Mouse (Mus musculus) embryonic facial prominence, embryonic 13.5 days (tissue): ENCODE measurements around the gene Ass1. TPM values are rescaled to one million over a fixed set of nuclear protein-coding genes. Genes with fewer than 3 reads are reported as not detected.

Experiments
- ATAC-seq: fragments of 200-750 bp; cut with Nextera tagmentation; 2 replicates; pipeline ENCODE4 v1.8.0; 2017; ENCODE audit warnings: low read depth; ENCODE audit not compliant: insufficient number of reproducible peaks, insufficient read depth, low FRiP score, low TSS enrichment
- H3K27ac ChIP-seq: fragments of 300-500 bp; sonication (generic); 2 replicates; pipeline ENCODE4 v1.5.1; 2015; ENCODE audit warnings: moderate library complexity, mild to moderate bottlenecking, inconsistent platforms
- H3K27me3 ChIP-seq: fragments of 300-500 bp; sonication (generic); 2 replicates; pipeline ENCODE4 v1.6.1; 2015; ENCODE audit warnings: mild to moderate bottlenecking, inconsistent platforms
- H3K36me3 ChIP-seq: fragments of 300-500 bp; sonication (generic); 2 replicates; pipeline ENCODE4 v1.6.1; 2015; ENCODE audit warnings: mild to moderate bottlenecking, inconsistent platforms
- H3K4me1 ChIP-seq: fragments of 300-500 bp; sonication (generic); 2 replicates; pipeline ENCODE4 v1.6.1; 2015; ENCODE audit warnings: inconsistent platforms
- H3K4me2 ChIP-seq: fragments of 300-500 bp; sonication (generic); 2 replicates; pipeline ENCODE4 v1.6.1; 2015; ENCODE audit warnings: moderate library complexity, mild to moderate bottlenecking, inconsistent platforms
- H3K4me3 ChIP-seq: fragments of 300-500 bp; sonication (generic); 2 replicates; pipeline ENCODE4 v1.5.1; 2015; ENCODE audit warnings: mild to moderate bottlenecking, inconsistent platforms
- H3K9ac ChIP-seq: fragments of 300-500 bp; sonication (generic); 2 replicates; pipeline ENCODE4 v1.6.1; 2015; ENCODE audit warnings: mild to moderate bottlenecking, inconsistent platforms
- H3K9me3 ChIP-seq: fragments of 300-500 bp; sonication (generic); 2 replicates; pipeline ENCODE4 v1.6.1; 2016; ENCODE audit warnings: inconsistent platforms
- WGBS: fragments of 180-500 bp; shearing (Covaris S2); methylation state at CpG from one replicate; pipeline ENCODE4 v1.1.7; 2015; ENCODE audit warnings: mixed read lengths; 5-methylcytosine and 5-hydroxymethylcytosine counted together
- polyA plus RNA-seq: library from polyadenylated mRNA; unstranded; fragments of >200 nt; fragmentation: Nextera tagmentation; extraction: Ambion mirVana; gene quantifications from 2 replicates; pipeline ENCODE4 v1.2.1, GENCODE M21; 2015

The Ass1 gene
- polyA plus RNA-seq, 1 experiment from 2014 or later: 15.3 TPM

DNA sequence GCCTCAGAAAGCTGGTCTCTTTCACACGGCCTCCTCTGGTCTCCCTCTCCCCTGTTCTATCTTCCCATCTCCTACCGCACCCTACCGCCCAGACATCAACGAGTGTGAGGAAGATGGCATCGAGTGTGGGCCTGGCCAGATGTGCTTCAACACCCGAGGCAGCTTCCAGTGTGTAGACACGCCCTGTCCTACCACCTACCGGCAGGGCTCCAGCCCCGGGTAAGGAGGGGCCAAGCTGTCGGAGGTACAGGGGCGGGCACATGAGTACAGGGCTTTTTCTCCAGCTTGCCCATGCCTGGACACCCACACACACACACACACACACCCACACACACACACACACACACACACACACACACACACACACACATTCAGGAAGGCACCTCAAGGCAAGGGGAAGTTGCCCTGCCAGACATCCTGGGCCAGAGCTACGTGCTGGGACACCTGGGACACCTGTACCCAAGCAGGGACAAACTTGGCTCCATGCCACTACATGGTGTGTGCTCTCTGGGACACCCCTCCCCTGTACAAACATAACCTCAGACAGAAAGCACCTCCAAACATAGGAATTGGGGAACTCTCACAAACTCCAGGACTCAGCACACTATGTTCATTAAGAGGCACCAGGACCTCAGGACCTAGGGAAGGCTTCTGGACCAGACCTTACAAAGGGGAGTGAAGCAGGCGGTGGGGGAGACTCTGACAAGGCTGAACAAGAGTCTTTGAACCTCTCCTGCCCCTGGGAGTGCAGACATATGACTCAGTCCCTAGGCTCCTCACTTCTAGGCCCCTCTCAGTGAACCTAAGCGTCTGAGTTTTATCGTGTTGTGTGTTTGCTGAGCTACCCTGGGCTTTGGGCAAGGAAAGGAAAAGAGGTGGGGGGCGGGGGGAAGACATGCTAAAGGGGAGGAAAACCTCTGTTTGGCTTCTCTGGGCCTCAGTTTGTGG is 10.7 kb upstream of the Ass1 start:
- ATAC-seq: no peak
- H3K27ac ChIP-seq: no peak overlapping the region
- 35% methylated on average over 16 of the region's 16 CpGs for WGBS

DNA sequence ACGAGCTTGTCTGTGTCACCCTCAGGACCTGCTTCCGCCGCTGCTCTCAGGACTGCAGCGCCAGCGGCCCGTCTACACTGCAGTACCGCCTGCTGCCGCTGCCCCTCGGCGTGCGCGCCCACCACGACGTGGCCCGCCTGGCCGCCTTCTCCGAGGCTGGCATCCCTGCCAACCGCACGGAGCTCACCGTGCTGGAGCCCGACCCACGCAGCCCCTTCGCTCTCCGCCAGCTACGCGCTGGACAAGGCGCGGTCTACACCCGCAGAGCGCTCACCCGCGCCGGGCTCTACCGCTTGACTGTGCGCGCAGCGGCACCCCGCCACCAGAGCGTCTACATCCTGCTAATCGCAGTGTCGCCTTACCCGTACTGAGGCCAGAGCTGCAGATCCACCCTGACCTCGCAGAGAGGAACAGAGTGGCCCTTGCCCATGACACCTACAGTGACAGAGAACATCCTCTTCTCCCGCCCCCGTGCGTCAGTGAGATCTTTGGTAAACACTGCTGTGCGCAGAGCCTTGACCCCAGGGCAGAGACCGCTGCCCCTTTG is 9.9 kb upstream of the Ass1 start:
- Histone ChIP-seq H3K4me1 (peaks cover 15% of the 10 kb centered on the region), H3K4me2 (peak overlapping the region; percentile 86), H3K27ac (no peak overlapping the region), H3K4me3 (peak overlapping the region; percentile 47), H3K27me3 (peaks cover 62% of the 10 kb centered on the region), H3K36me3 (no peaks in the 10 kb centered on the region), H3K9ac (peak overlapping the region; percentile 68), H3K9me3 (no peaks in the 10 kb centered on the region)
- WGBS: under 1% methylated on average over 48 of the region's 48 CpGs
- ATAC-seq: no peak

More for the DNA sequence above, 10.7 kb upstream of the Ass1 start:
- H3K4me3 ChIP-seq: peak overlapping the region; percentile 47
- peaks cover 62% of the 10 kb centered on the region for H3K27me3 ChIP-seq
- H3K9me3 ChIP-seq: no peaks in the 10 kb centered on the region
- H3K9ac ChIP-seq: peak overlapping the region; percentile 68; the same call in 1 of the 2 replicates
- no peaks in the 10 kb centered on the region for H3K36me3 ChIP-seq
- peaks cover 23% of the 10 kb centered on the region for H3K4me1 ChIP-seq
- peak overlapping the region; percentile 86 for H3K4me2 ChIP-seq

DNA sequence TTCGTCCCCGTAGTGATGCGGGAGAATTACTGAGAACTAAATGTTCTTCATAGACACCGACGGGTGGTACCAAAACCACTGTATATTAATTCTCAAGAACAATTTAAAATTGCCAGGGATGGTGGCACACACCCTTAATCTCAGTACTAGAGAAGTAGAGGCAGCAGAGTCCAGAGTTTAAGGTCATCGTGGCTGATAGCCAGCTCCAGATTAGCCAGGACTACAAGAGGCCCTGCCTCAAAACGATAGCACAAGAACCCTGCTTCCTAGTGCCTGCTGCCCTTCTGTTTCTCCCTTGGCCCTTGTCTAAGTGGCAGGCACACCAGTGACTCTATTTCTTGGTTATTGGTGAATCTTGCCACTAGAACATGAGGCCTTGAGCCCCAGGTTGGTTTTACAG is 9.1 kb upstream of the Ass1 start:
- 79% methylated on average over 7 of the region's 7 CpGs for WGBS
- ATAC-seq: no peak

DNA sequence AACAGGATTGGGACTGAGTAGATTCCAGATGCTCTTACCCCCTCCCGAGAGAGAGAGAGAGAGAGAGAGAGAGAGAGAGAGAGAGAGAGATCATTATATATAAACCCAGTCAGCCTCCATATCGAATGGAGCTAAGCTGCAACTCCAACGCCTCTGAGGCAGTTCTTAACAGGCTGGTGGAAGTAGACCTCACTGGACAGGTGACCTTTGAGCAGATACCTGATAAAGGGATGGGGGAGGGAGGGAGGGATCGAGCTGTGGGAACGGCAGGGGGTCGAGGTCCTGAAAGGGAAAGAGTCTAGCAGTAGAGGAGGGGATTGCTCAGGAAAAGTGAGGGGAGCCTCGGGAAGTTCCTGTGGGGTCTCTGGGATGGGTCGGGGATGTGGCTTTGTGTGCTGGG is 8.0 kb upstream of the Ass1 start:
- no peak for ATAC-seq
- Histone ChIP-seq H3K9me3 (no peaks in the 10 kb centered on the region), H3K36me3 (no peaks in the 10 kb centered on the region), H3K27me3 (peaks cover 62% of the 10 kb centered on the region), H3K4me1 (peaks cover 15% of the 10 kb centered on the region), H3K27ac (no peak overlapping the region), H3K4me2 (no peak overlapping the region), H3K9ac (no peak overlapping the region), H3K4me3 (no peak overlapping the region)
- WGBS: 36% methylated on average over 8 of the region's 8 CpGs

More for the DNA sequence above, 9.1 kb upstream of the Ass1 start:
- H3K36me3 ChIP-seq: no peaks in the 10 kb centered on the region
- H3K9ac ChIP-seq: no peak overlapping the region
- no peak overlapping the region for H3K4me3 ChIP-seq
- H3K4me1 ChIP-seq: peaks cover 15% of the 10 kb centered on the region
- peaks cover 62% of the 10 kb centered on the region for H3K27me3 ChIP-seq
- H3K4me2 ChIP-seq: no peak overlapping the region
- no peaks in the 10 kb centered on the region for H3K9me3 ChIP-seq
- no peak overlapping the region for H3K27ac ChIP-seq

DNA sequence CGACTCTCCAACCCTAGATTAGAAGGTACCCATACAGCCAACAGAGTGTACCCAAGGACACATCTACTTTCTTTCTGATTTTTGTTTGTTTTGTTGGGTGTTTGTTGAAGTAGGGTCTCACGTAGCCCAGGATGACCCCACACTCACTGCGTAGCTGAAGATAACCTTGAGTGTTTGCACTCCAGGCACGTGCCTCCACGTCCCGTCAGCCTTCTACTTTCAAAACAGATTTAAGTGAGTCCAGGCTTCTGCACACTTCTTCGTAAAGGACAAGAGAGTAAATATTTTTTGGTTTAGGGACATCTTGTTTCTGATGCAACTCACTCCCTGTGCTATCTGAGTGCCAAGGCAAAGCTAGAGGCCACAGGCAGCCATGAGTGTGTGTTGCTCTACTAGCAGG is 6.8 kb upstream of the Ass1 start:
- peaks cover 55% of the 10 kb centered on the region for H3K27me3 ChIP-seq
- H3K9ac ChIP-seq: no peak overlapping the region
- no peak overlapping the region for H3K4me2 ChIP-seq
- H3K4me3 ChIP-seq: no peak overlapping the region
- H3K27ac ChIP-seq: no peak overlapping the region
- no peak for ATAC-seq
- peaks cover 15% of the 10 kb centered on the region for H3K4me1 ChIP-seq
- no peaks in the 10 kb centered on the region for H3K9me3 ChIP-seq
- H3K36me3 ChIP-seq: no peaks in the 10 kb centered on the region
- 81% methylated on average over 7 of the region's 7 CpGs for WGBS

DNA sequence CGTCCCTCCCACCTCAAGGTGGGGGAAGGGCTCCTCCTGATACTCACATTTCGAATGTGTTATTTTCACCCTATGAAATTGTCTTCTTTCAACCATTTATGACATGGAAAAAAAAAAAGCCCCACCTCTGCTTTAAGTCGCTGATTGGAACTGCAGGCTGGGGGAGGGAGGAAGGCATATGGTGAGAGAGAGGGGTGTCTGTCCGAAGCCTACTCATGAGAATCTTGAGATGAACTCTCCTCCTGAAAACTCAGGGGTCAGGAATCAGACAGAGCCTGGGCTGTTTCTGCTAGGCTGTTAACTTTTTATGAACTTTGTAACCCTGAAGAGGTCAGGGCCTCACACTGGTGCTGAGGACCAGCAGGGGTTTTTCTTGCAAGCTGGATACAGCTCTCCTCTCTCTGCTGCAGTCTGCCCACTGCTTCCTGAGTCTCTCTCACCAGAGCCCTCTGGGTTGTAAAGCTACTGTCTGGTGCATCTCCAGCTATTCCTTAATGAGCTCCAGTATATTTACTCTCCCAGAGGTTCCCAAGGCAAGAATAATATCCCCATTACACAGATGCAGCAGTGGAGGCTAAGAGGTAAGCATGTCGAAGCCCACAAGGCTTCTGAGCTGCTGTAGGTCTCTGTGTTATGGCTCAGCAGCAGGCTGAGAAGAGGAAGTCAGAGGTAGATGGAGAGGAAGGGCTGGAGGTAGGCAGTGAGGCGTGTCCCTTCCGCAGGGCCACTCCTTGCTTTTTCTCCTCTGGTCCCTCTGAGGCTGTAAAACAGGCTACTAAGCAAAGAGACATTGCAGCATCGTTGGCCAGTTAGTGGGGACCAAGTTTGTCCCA is 6.1 kb upstream of the Ass1 start:
- Histone ChIP-seq H3K36me3 (no peaks in the 10 kb centered on the region), H3K9ac (no peak overlapping the region), H3K27ac (no peak overlapping the region), H3K4me2 (no peak overlapping the region), H3K27me3 (peaks cover 56% of the 10 kb centered on the region), H3K9me3 (no peaks in the 10 kb centered on the region), H3K4me1 (peaks cover 15% of the 10 kb centered on the region), H3K4me3 (no peak overlapping the region)
- WGBS: 43% methylated on average over 8 of the region's 8 CpGs
- ATAC-seq: no peak

DNA sequence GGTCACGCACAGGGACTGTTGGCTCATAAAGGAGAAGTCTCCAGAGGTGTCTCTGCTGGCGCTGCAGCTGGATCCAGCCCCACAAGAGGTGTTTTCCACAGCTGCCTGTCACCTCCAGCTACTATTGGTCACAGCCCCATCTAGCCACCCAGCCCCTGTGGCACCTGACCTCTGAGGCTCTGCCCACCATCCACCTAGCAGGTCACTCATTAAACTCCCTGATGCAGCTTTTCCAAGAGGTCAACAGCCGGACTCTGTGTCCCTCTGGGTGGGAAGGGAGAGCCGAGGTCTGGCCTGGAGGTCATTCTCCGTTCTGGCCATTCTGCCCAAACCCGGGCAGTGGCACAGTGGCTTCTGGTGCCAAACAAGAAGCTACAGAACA is 5.5 kb upstream of the Ass1 start:
- H3K4me3 ChIP-seq: no peak overlapping the region
- peaks cover 16% of the 10 kb centered on the region for H3K4me1 ChIP-seq
- WGBS: 73% methylated on average over 6 of the region's 6 CpGs
- H3K27ac ChIP-seq: no peak overlapping the region
- no peak overlapping the region for H3K4me2 ChIP-seq
- no peaks in the 10 kb centered on the region for H3K36me3 ChIP-seq
- no peak overlapping the region for H3K9ac ChIP-seq
- no peaks in the 10 kb centered on the region for H3K9me3 ChIP-seq
- H3K27me3 ChIP-seq: peaks cover 56% of the 10 kb centered on the region
- no peak for ATAC-seq

DNA sequence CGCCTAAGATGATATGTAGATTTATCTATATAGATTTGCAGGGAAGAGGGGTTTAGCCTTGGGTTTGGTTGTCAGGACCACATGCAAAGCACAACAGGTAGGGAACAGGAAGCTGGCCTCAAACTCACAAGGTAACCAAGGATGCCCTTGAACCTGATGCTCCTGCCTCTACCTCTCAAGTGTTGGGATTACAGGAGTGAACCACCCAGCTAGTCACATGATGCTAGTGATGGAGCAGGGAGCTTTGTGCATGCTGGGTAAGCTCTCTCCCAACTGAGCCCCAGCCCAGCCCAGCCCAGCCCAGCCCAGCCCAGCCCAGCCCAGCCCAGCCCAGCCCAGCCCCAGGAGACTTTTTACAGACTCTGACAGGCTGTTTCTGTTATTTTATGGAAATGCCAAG is 2.5 kb upstream of the Ass1 start:
- ATAC-seq: no peak
- Histone ChIP-seq H3K4me2 (no peak overlapping the region), H3K27ac (no peak overlapping the region), H3K36me3 (no peaks in the 10 kb centered on the region), H3K9me3 (no peaks in the 10 kb centered on the region), H3K9ac (no peak overlapping the region), H3K4me3 (no peak overlapping the region), H3K4me1 (peaks cover 21% of the 10 kb centered on the region), H3K27me3 (peaks cover 55% of the 10 kb centered on the region)
- 72% methylated on average over 1 of the region's 1 CpGs for WGBS

DNA sequence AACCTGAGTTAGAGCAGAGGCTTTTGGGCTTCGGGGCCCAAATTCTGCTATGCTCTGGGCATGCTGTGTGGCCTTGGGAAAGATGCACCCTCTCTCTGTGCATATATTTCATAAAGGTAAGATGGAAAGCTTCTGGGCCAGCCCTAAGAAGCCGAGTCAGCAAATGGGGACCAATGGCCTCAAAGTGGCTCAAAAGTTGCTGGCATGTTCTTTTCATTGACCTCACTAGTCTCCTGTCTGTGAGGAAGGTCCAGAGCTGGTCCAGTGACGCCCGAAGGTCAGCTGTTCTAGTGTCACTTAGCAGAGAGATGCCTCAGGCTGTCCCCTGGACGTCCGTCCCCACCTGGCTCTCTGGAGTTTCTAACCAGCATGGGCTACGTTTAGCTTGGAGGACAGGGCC is 1.1 kb upstream of the Ass1 start:
- WGBS: 67% methylated on average over 7 of the region's 7 CpGs
- Histone ChIP-seq H3K9ac (no peak overlapping the region), H3K9me3 (peaks cover under 1% of the 10 kb centered on the region; the same call in 1 of the 2 replicates), H3K27ac (no peak overlapping the region), H3K36me3 (no peaks in the 10 kb centered on the region), H3K27me3 (peaks cover 47% of the 10 kb centered on the region), H3K4me2 (no peak overlapping the region), H3K4me1 (peaks cover 21% of the 10 kb centered on the region), H3K4me3 (no peak overlapping the region)
- no peak for ATAC-seq

DNA sequence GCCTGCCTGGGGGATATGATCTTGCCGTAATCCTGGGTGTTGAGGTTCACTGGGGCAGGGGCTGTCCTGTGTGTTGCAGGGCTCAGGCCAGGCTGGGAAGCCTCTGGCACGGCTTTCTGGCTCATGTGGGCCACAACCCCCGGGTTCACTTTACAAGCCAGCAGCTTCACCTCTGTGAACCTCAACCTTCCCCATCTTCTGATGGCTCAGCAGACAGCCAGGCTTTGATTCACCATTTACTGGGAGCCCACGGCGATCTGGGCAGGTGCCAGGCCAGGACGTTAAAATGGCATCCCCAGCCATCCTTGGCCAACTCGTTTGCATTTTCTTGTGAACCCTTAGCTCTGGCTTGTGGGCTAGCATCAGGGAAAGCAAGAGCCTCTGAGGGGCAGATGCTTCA is 527 bp upstream of the Ass1 start:
- peak overlapping the region; percentile 95 for H3K4me2 ChIP-seq
- peaks cover 43% of the 10 kb centered on the region for H3K27me3 ChIP-seq
- WGBS: 25% methylated on average over 7 of the region's 7 CpGs
- peak overlapping the region; percentile 48 for H3K4me3 ChIP-seq
- H3K27ac ChIP-seq: no peak overlapping the region
- peak overlapping the region; percentile 66 for H3K9ac ChIP-seq
- H3K9me3 ChIP-seq: peaks cover 5% of the 10 kb centered on the region; the same call in 1 of the 2 replicates
- peaks cover 21% of the 10 kb centered on the region for H3K4me1 ChIP-seq
- ATAC-seq: no peak
- no peaks in the 10 kb centered on the region for H3K36me3 ChIP-seq

DNA sequence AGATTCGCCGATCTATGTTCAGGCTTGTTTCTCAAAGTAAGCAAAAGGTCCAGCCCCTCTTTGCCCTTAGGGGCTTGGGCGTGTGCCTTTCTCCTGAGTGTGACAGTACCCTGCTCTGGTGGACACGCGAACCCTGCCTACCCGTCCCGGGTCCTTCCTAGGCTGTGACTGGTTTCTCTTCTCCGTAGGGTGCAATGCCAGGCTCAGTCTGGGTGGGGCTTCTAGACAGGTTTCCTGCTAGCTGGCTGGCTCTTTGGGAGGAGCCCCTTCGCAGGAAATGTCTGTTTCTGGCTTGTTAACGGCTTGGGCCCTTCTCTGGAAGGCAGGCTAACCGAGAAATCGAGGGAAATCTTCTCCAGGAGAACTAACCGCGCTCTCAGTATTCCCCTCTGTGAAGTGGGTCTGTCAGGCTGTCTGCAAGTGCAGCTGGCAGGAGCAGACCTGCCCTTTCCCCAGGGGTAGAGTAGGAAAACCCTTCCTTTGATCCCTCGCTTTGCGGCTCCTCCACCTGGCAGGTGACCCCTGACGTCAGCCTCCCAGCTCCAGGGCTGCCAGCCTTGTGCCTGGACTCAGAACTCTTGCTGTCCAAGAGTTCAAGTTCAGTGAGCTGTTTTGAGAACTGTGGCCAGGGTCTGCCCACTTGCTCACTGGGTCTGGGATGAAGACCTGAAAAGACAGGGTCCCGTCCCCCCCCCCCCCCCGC is 827 bp downstream of the Ass1 start:
- ATAC-seq: no peak
- peak overlapping the region; percentile 48 for H3K4me3 ChIP-seq
- peaks cover 43% of the 10 kb centered on the region for H3K27me3 ChIP-seq
- H3K4me1 ChIP-seq: peaks cover 21% of the 10 kb centered on the region
- 9% methylated on average over 19 of the region's 19 CpGs for WGBS
- no peaks in the 10 kb centered on the region for H3K36me3 ChIP-seq
- peak overlapping the region; percentile 95 for H3K4me2 ChIP-seq
- peaks cover 5% of the 10 kb centered on the region; the same call in 1 of the 2 replicates for H3K9me3 ChIP-seq
- H3K27ac ChIP-seq: no peak overlapping the region
- peak overlapping the region; percentile 66 for H3K9ac ChIP-seq
